20 mouse cellular contexts compared by ENCODE assay signal in the genomic region with DNA sequence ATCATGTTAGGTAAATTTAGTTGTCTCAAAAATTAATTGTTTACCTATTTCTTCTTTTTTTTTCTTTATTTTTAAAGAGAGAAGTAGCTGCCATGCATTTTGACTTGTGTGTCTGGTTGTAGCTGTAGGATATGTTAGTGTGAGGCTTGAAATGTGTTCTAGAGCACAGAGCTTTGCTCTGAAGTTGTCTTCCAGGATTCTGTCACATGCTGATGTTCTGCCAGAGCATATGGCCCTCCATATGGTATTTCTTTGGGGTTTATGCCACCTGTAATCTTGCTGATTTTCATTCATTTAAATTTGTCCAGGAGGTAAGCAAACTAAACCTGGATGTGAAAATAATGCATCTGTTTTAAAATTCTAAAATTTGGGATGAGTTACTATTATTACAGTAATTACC.
DNase-seq lines count a peak whose midpoint lies in the region; ATAC-seq lines count a peak whose summit lies in the region.
"Had no signal": no experiment of that assay in that cellular context is flagged by ENCODE, and none has a peak within 500 bp of the region (broad histone marks: within the 10 kb centered on the region; RNA-seq: fewer than 3 reads in every experiment).

No protein-coding gene starts in this region.

- ATAC-seq in forebrain, embryonic 15.5 days (replicated peaks): 0 out of 2 replicates have a peak, but pooled peaks have one; percentile 63
- ATAC-seq in forebrain, embryonic 12.5 days (ENCODE audit: low FRiP score): no peak
- ATAC-seq: inflammation-experienced regulatory T-cells, adult 6 months; liver, embryonic 12.5 days had no signal

- H3K9ac ChIP-seq in forebrain, embryonic 15.5 days (replicated peaks): no peak overlapping the region
- H3K9ac ChIP-seq in forebrain, embryonic 12.5 days: no peak overlapping the region
- H3K9ac ChIP-seq: limb, embryonic 12.5 days; liver, embryonic 12.5 days had no signal

- no peaks in the 10 kb centered on the region for H3K9me3 ChIP-seq in forebrain, embryonic 15.5 days
- no peaks in the 10 kb centered on the region for H3K9me3 ChIP-seq in forebrain, embryonic 12.5 days
- H3K9me3 ChIP-seq: limb, embryonic 12.5 days; liver, embryonic 12.5 days had no signal

- DNase-seq in right cerebral cortex, postnatal 25 days: peak; percentile 13
- DNase-seq in right cerebral cortex, postnatal 10 days (ENCODE audit: low spot score in 2 of 2): no peak
- DNase-seq in cerebellum, postnatal 10 days: peak; percentile 57 to 65
- DNase-seq in MN1 (ENCODE audit: low spot score): no peak
- DNase-seq in testis, postnatal 14 days (ENCODE audit: low spot score): no peak
- no peak for DNase-seq in retina, embryonic 14.5 days (ENCODE audit: low spot score)
- DNase-seq: heart, postnatal 10 days; kidney, adult 2 months; kidney, postnatal 10 days; layer of hippocampus, adult 9-11 months; lung, adult 2 months; lung, postnatal 36 days; spleen, adult 18-20 months; thymus, adult 2 months had no signal

- H3K36me3 ChIP-seq in forebrain, embryonic 15.5 days: no peaks in the 10 kb centered on the region
- H3K36me3 ChIP-seq in forebrain, embryonic 12.5 days (replicated peaks): no peaks in the 10 kb centered on the region
- H3K36me3 ChIP-seq: limb, embryonic 12.5 days; liver, embryonic 12.5 days had no signal

- peak overlapping the region; percentile 67 for H3K27ac ChIP-seq in forebrain, embryonic 15.5 days (replicated peaks)
- no peak overlapping the region for H3K27ac ChIP-seq in forebrain, embryonic 12.5 days
- H3K27ac ChIP-seq: limb, embryonic 12.5 days; liver, embryonic 12.5 days had no signal

- no peak overlapping the region for H3K4me3 ChIP-seq in forebrain, embryonic 15.5 days
- no peak overlapping the region for H3K4me3 ChIP-seq in forebrain, embryonic 12.5 days (replicated peaks)
- H3K4me3 ChIP-seq: limb, embryonic 12.5 days; liver, embryonic 12.5 days had no signal

- no peaks in the 10 kb centered on the region for H3K4me1 ChIP-seq in forebrain, embryonic 15.5 days
- H3K4me1 ChIP-seq in forebrain, embryonic 12.5 days: no peaks in the 10 kb centered on the region
- H3K4me1 ChIP-seq: limb, embryonic 12.5 days; liver, embryonic 12.5 days had no signal

- no peaks in the 10 kb centered on the region for H3K27me3 ChIP-seq in forebrain, embryonic 15.5 days
- no peaks in the 10 kb centered on the region for H3K27me3 ChIP-seq in forebrain, embryonic 12.5 days
- H3K27me3 ChIP-seq: limb, embryonic 12.5 days; liver, embryonic 12.5 days had no signal

- no peak overlapping the region for H3K4me2 ChIP-seq in forebrain, embryonic 15.5 days (replicated peaks)
- no peak overlapping the region for H3K4me2 ChIP-seq in forebrain, embryonic 12.5 days
- H3K4me2 ChIP-seq: heart, embryonic 11.5 days; limb, embryonic 12.5 days; liver, embryonic 12.5 days had no signal

Comparison
In these comparisons a context has a peak if more than half of its experiments do, and no peak if none do; other contexts are left out.
1. DNase-seq: peak in right cerebral cortex, postnatal 25 days (single experiment) and cerebellum, postnatal 10 days (2 of 2); none in right cerebral cortex, postnatal 10 days (0 of 2), MN1 (single experiment), testis, postnatal 14 days (single experiment) and retina, embryonic 14.5 days (single experiment).